ENCODE assay signal across 8 mouse cellular contexts in the genomic region with DNA sequence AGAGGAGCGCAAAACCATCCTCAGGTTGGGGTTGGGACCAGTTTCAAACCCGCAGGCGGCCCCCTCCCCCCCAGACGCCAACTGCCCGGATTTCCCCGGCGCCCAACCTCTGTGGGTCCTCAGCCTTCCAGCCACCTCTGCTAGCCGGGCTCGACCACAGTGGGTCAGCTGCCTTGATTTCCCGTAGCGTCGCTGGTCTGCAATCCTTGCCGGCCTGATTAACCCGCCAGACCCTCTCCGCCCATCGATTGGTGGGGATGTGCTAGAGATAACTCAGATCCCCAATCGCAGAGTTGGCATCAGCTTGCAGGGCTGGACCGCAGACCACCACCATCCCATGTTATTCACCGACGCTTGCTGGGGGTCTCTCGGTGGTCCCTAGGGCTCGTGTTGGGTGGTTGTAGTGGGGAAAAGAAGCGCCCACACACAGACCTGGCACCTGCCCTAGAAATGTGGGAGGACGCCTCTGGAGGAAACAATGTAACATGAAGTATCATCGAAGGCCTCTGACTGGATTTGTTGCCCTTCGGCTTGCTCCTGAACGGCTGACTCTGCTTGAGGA. TPM values are rescaled to one million over a fixed set of nuclear protein-coding genes. Genes with fewer than 3 reads are reported as not detected.
DNase-seq lines count a peak whose midpoint lies in the region; ATAC-seq and TF ChIP-seq lines count a peak whose summit lies in the region.

No protein-coding gene starts in this region.

- in situ Hi-C loops in ES-E14 (cut with MboI; ENCODE audit: low sequenced_read_pairs in 2 of 2, unreplicated experiment in 2 of 2), result no loop called here

- no peak for TF ChIP-seq EP300 in heart, adult 2 months (IDR thresholded peaks at IDR 0.05; ENCODE audit: insufficient read depth, low read depth, low read length)

- intact Hi-C loops in heart, adult 2 months (cut with DNase I), result loop anchor here (1.0 to 5.0 kb wide), 6 partner anchors 32 to 375 kb away; a partner anchor contains a TSS

- no peak for TF ChIP-seq POLR2A in heart, adult 2 months (IDR thresholded peaks at IDR 0.05; ENCODE audit: insufficient read depth, low read depth, low read length)

- no peaks in the 10 kb centered on the region for H3K27me3 ChIP-seq in heart, adult 2 months (ENCODE audit: control insufficient read depth, insufficient read depth, low read length)
- H3K27me3 ChIP-seq in intestine, postnatal 0 days (replicated peaks; ENCODE audit: control insufficient read depth, insufficient read depth, low read length), result no peaks in the 10 kb centered on the region
- no peaks in the 10 kb centered on the region for H3K27me3 ChIP-seq in midbrain, embryonic 15.5 days (replicated peaks)

- ATAC-seq in erythroblast, adult 5-6 weeks (replicated peaks; ENCODE audit: low FRiP score, poor library complexity, severe bottlenecking), result peak; percentile 65
- peak; percentile 46 for ATAC-seq in intestine, postnatal 0 days
- ATAC-seq in midbrain, embryonic 15.5 days (replicated peaks), result peak; percentile 79; the same call in 1 of the 2 replicates

- no peaks in the 10 kb centered on the region for H3K9me3 ChIP-seq in ES-E14 (ENCODE audit: control insufficient read depth, insufficient read depth, low read depth, low read length)
- H3K9me3 ChIP-seq in intestine, postnatal 0 days (ENCODE audit: control insufficient read depth), result no peaks in the 10 kb centered on the region
- no peaks in the 10 kb centered on the region for H3K9me3 ChIP-seq in midbrain, embryonic 15.5 days

- H3K9ac ChIP-seq in heart, adult 2 months (ENCODE audit: low read depth, low read length), result peak overlapping the region; percentile 90
- H3K9ac ChIP-seq in ES-E14 (ENCODE audit: insufficient read depth, low read depth, low read length, poor library complexity, severe bottlenecking), result peak overlapping the region; percentile 99
- peak overlapping the region; percentile 95 for H3K9ac ChIP-seq in intestine, postnatal 0 days (ENCODE audit: low read depth, low read length)
- H3K9ac ChIP-seq in midbrain, embryonic 15.5 days, result peak overlapping the region; percentile 85

- TF ChIP-seq CTCF in heart, adult 2 months (IDR thresholded peaks at IDR 0.05), result no peak
- TF ChIP-seq CTCF in intestine, postnatal 0 days (IDR thresholded peaks at IDR 0.05; ENCODE audit: low read depth), result no peak

- peaks cover 5% of the 10 kb centered on the region for H3K4me1 ChIP-seq in heart, adult 2 months (ENCODE audit: control insufficient read depth, insufficient read depth, low read length)
- peaks cover 1 to 4% of the 10 kb centered on the region in 2 experiments; a peak in 1 of 4 replicates for H3K4me1 ChIP-seq in ES-E14 (ENCODE audit: control insufficient read depth in 2 of 2, insufficient read depth in 2 of 2, low read length in 2 of 2, poor library complexity in 1 of 2)
- H3K4me1 ChIP-seq in intestine, postnatal 0 days (replicated peaks; ENCODE audit: control insufficient read depth, insufficient read depth, low read length), result 0 out of 2 replicates have a peak, but pooled peaks cover 2% of the 10 kb centered on the region
- H3K4me1 ChIP-seq in midbrain, embryonic 15.5 days, result peaks cover 23% of the 10 kb centered on the region

- no peaks in the 10 kb centered on the region for H3K36me3 ChIP-seq in heart, adult 2 months (ENCODE audit: control insufficient read depth, insufficient read depth, low read length)
- no peaks in the 10 kb centered on the region for H3K36me3 ChIP-seq in ES-E14 (ENCODE audit: control insufficient read depth, insufficient read depth, low read length, poor library complexity, severe bottlenecking)
- H3K36me3 ChIP-seq in intestine, postnatal 0 days (ENCODE audit: control insufficient read depth, insufficient read depth), result no peaks in the 10 kb centered on the region
- no peaks in the 10 kb centered on the region for H3K36me3 ChIP-seq in midbrain, embryonic 15.5 days (replicated peaks)

- peaks cover 11% of the 10 kb centered on the region for H3K79me2 ChIP-seq in heart, adult 2 months (replicated peaks; ENCODE audit: control insufficient read depth, insufficient read depth, low read length)

- peak overlapping the region; percentile 77 for H3K4me2 ChIP-seq in intestine, postnatal 0 days (replicated peaks; ENCODE audit: low read depth)
- peak overlapping the region; percentile 77 for H3K4me2 ChIP-seq in midbrain, embryonic 15.5 days

- H3K4me3 ChIP-seq in heart, adult 2 months, result peak overlapping the region; percentile 91
- H3K4me3 ChIP-seq in ES-E14 (ENCODE audit: insufficient read depth in 1 of 2, low read depth in 1 of 2, low read length in 2 of 2, poor library complexity in 1 of 2, severe bottlenecking in 1 of 2), result peak overlapping the region; percentile 92 to 97
- H3K4me3 ChIP-seq in intestine, postnatal 0 days (ENCODE audit: low read depth, low read length), result peak overlapping the region; percentile 95
- H3K4me3 ChIP-seq in midbrain, embryonic 15.5 days, result peak overlapping the region; percentile 75

- WGBS in heart, adult 2 months, result under 1% methylated on average over 27 of the region's 27 CpGs
- under 1% methylated on average over 27 of the region's 27 CpGs for WGBS in intestine, postnatal 0 days
- 2% methylated on average over 27 of the region's 27 CpGs for WGBS in midbrain, embryonic 15.5 days

- DNase-seq in heart, adult 2 months, result no peak
- DNase-seq in heart, adult 8-10 months (ENCODE audit: low spot score), result no peak
- no peak for DNase-seq in ES-E14 (ENCODE audit: low read depth, low spot score)
- no peak for DNase-seq in layer of hippocampus, postnatal 25 days (ENCODE audit: extremely low spot score in 1 of 2, low spot score in 1 of 2)
- no peak for DNase-seq in frontal cortex, postnatal 36 days (ENCODE audit: low spot score in 2 of 2)

- peak overlapping the region; percentile 85 for H3K27ac ChIP-seq in heart, adult 2 months
- peak overlapping the region; percentile 94 for H3K27ac ChIP-seq in ES-E14 (ENCODE audit: insufficient read depth, low read depth, low read length, poor library complexity, severe bottlenecking)
- peak overlapping the region; percentile 80 for H3K27ac ChIP-seq in intestine, postnatal 0 days (ENCODE audit: low read depth, low read length)
- peak overlapping the region; percentile 87 for H3K27ac ChIP-seq in midbrain, embryonic 15.5 days

TF ChIP-seq in ES-E14, 5 proteins besides CTCF, POLR2A, EP300 and RAD21 (continues in another document):
- TF ChIP-seq CHD2 (IDR thresholded peaks at IDR 0.05; ENCODE audit: low read depth, low read length), result no peak

RNA-seq across cellular contexts. Expression of a gene that starts 0.5 kb away (rescaled TPM):
- total RNA-seq in heart, adult 2 months (2021), result 10 to 100 TPM; 20.4 to 21.4 TPM
- polyA plus RNA-seq in heart, adult 2 months (2012; rRNA removed), result 9.2 and 17.2 TPM in 2 replicates
- 10 to 100 TPM; 15.8 to 24.3 (median 21.3) TPM for total RNA-seq in heart, adult 8-10 months (2022)
- 76.3 and 108 TPM in 2 replicates for total RNA-seq in ES-E14 (2012; rRNA removed)
- total RNA-seq in erythroblast, adult 5-6 weeks (2015; ENCODE audit: low replicate concordance), result 14.6 and 35.7 TPM in 2 replicates
- 15.3 and 18.4 TPM in 2 replicates for total RNA-seq in erythroblast, adult 5-6 weeks (2017; ENCODE audit: low replicate concordance)
- polyA plus RNA-seq in intestine, postnatal 0 days (2015; fragmentation: Nextera tagmentation; extraction: Ambion mirVana), result 43.9 and 45.9 TPM in 2 replicates
- polyA plus RNA-seq in midbrain, embryonic 15.5 days (2015; fragmentation: Nextera tagmentation; extraction: Ambion mirVana), result 64.6 and 70.2 TPM in 2 replicates
- 10 to 100 TPM; 56.1 to 57.6 TPM for total RNA-seq in layer of hippocampus, postnatal 25 days (2021)

RNA-seq across cellular contexts. Expression of a gene that starts 10.9 kb away (rescaled TPM):
- total RNA-seq in heart, adult 2 months (2021), result 100 to 1,000 TPM in 1 of 2 experiments, 10 to 100 TPM in 1; 96.6 to 105 TPM
- 51.2 and 64.1 TPM in 2 replicates for polyA plus RNA-seq in heart, adult 2 months (2012; rRNA removed)
- 100 to 1,000 TPM in 1 of 4 experiments, 10 to 100 TPM in 3; 86.1 to 103 (median 94.1) TPM for total RNA-seq in heart, adult 8-10 months (2022)
- 49.5 and 75.1 TPM in 2 replicates for total RNA-seq in ES-E14 (2012; rRNA removed)
- total RNA-seq in erythroblast, adult 5-6 weeks (2015; ENCODE audit: low replicate concordance), result 0.96 TPM in 1 of 2 replicates, not detected in the other
- 3.7 and 10.0 TPM in 2 replicates for total RNA-seq in erythroblast, adult 5-6 weeks (2017; ENCODE audit: low replicate concordance)
- polyA plus RNA-seq in intestine, postnatal 0 days (2015; fragmentation: Nextera tagmentation; extraction: Ambion mirVana), result 154 and 158 TPM in 2 replicates
- polyA plus RNA-seq in midbrain, embryonic 15.5 days (2015; fragmentation: Nextera tagmentation; extraction: Ambion mirVana), result 200 and 201 TPM in 2 replicates
- 100 to 1,000 TPM; 269 to 294 TPM for total RNA-seq in layer of hippocampus, postnatal 25 days (2021)

RNA-seq across cellular contexts. Expression of a gene that starts 32.0 kb away (rescaled TPM):
- total RNA-seq in heart, adult 2 months (2021), result 100 to 1,000 TPM; 169 to 189 TPM
- 189 and 270 TPM in 2 replicates for polyA plus RNA-seq in heart, adult 2 months (2012; rRNA removed)
- total RNA-seq in heart, adult 8-10 months (2022), result 100 to 1,000 TPM; 178 to 218 (median 190) TPM
- 108 and 156 TPM in 2 replicates for total RNA-seq in ES-E14 (2012; rRNA removed)
- total RNA-seq in erythroblast, adult 5-6 weeks (2015; ENCODE audit: low replicate concordance), result 32.1 and 54.3 TPM in 2 replicates
- 8.4 and 17.1 TPM in 2 replicates for total RNA-seq in erythroblast, adult 5-6 weeks (2017; ENCODE audit: low replicate concordance)
- 289 and 298 TPM in 2 replicates for polyA plus RNA-seq in intestine, postnatal 0 days (2015; fragmentation: Nextera tagmentation; extraction: Ambion mirVana)
- 229 and 232 TPM in 2 replicates for polyA plus RNA-seq in midbrain, embryonic 15.5 days (2015; fragmentation: Nextera tagmentation; extraction: Ambion mirVana)
- total RNA-seq in layer of hippocampus, postnatal 25 days (2021), result 100 to 1,000 TPM; 183 to 199 TPM

RNA-seq across cellular contexts. Expression of a gene that starts 32.2 kb away (rescaled TPM):
- total RNA-seq in heart, adult 2 months (2021), result 10 to 100 TPM; 16.5 to 17.1 TPM
- polyA plus RNA-seq in heart, adult 2 months (2012; rRNA removed), result 5.9 and 10.0 TPM in 2 replicates
- 10 to 100 TPM; 14.5 to 18.3 (median 16.0) TPM for total RNA-seq in heart, adult 8-10 months (2022)
- total RNA-seq in ES-E14 (2012; rRNA removed), result 53.2 and 65.5 TPM in 2 replicates
- total RNA-seq in erythroblast, adult 5-6 weeks (2015; ENCODE audit: low replicate concordance), result 13.6 and 13.8 TPM in 2 replicates
- total RNA-seq in erythroblast, adult 5-6 weeks (2017; ENCODE audit: low replicate concordance), result 6.3 and 12.1 TPM in 2 replicates
- 25.3 and 25.7 TPM in 2 replicates for polyA plus RNA-seq in intestine, postnatal 0 days (2015; fragmentation: Nextera tagmentation; extraction: Ambion mirVana)
- polyA plus RNA-seq in midbrain, embryonic 15.5 days (2015; fragmentation: Nextera tagmentation; extraction: Ambion mirVana), result 56.9 and 59.3 TPM in 2 replicates
- 10 to 100 TPM; 25.7 to 27.5 TPM for total RNA-seq in layer of hippocampus, postnatal 25 days (2021)

RNA-seq across cellular contexts. Expression of a gene that starts 47.2 kb away (rescaled TPM):
- total RNA-seq in heart, adult 2 months (2021), result 1 to 10 TPM; 6.2 to 6.8 TPM
- polyA plus RNA-seq in heart, adult 2 months (2012; rRNA removed), result 8.9 and 11.8 TPM in 2 replicates
- total RNA-seq in heart, adult 8-10 months (2022), result 1 to 10 TPM; 4.1 to 6.6 (median 5.0) TPM
- 38.3 and 51.0 TPM in 2 replicates for total RNA-seq in ES-E14 (2012; rRNA removed)
- total RNA-seq in erythroblast, adult 5-6 weeks (2015; ENCODE audit: low replicate concordance), result 1.3 and 2.9 TPM in 2 replicates
- total RNA-seq in erythroblast, adult 5-6 weeks (2017; ENCODE audit: low replicate concordance), result 0.51 TPM in 1 of 2 replicates, not detected in the other
- polyA plus RNA-seq in intestine, postnatal 0 days (2015; fragmentation: Nextera tagmentation; extraction: Ambion mirVana), result 9.3 and 11.3 TPM in 2 replicates
- polyA plus RNA-seq in midbrain, embryonic 15.5 days (2015; fragmentation: Nextera tagmentation; extraction: Ambion mirVana), result 116 and 121 TPM in 2 replicates
- total RNA-seq in layer of hippocampus, postnatal 25 days (2021), result 10 to 100 TPM; 33.3 to 33.7 TPM
